Mouse (Mus musculus) c-Kit-positive CD71-positive TER-119-negative erythroid progenitor cells, embryonic 14.5 days (primary cell): ENCODE measurements at regions not wholly inside any gene's neighbourhood (a gene's known extent, or its start where the extent isn't known, plus 50 kb on each side); places are given as distances from the start of the nearest gene placed in this dataset.

Source experiments
- DNase-seq: peaks from one replicate; pipeline ENCODE4 v3.0.0-alpha.2; 2013; ENCODE audit warnings: low read depth

DNA sequence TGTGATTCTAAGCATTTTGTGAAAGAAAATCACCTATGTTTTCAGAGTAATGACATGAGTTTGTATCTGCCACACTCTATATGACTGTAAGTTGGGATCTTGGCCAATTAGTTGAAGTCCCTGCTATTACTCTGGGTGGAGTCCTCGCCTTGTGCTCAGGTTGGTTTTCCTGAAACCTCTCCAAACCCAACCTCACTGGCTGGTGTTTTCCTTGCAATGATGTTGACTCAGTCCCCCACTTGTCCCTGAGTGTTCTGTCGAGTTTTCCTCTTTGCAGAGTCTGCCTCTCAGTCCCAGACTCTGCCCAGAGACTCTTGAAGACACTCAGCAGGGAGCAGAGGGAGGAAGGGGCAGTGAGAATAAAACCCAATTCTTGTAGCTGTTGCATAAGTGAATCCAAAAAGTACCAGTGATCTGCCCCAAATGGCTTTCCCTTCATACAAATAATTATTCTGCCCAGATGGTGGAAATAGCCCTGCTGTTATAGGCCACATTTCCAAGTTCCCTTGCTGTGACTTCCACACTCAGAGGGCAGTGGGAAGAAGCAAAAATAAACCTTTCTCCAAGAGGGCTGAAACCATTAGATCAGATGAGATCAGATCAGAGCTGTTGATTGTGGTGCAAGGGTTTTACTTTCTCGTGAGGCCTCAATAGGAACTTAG, 694.3 kb downstream of the Hs3st4 start:
- no peak for DNase-seq

DNA sequence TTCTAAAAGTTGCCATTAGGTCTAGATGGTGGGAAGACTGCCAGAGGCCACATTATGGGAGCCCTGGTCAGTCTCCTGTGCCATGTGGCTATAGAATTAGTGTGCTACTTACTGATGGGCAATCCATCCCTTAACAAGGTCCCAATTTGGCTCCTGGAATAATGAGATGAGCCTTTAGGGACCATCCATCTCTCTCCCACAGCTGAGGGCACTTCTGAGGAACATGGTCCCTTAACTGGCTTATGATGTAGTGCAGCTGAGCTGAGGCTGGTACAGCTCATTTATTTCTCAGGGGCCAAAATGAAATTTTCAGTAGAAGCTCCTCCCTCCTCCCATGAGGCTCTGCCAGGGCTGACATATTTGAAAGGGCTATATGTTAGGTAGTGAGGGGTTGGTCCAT, 697.9 kb downstream of the Hs3st4 start:
- no peak for DNase-seq

DNA sequence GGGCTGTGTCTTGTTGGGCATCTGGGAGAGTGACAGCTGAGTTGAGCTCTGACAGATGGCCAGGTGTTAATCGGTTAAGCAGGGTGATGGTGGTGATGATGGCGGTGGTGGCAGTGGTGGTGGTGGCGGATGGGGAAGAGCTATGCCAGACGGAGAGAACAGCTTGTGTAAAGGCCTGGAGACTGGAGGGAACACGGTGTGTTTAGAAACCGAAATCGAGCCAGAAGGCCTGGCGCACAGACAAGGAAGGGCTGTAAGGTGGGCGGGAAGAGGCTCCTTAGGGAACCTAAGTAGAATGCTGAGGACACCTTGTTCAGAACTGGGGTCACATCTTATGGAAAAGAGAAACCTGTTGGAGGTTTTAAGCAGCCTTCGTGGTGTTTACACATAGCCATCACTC, 698.5 kb downstream of the Hs3st4 start:
- DNase-seq = no peak

DNA sequence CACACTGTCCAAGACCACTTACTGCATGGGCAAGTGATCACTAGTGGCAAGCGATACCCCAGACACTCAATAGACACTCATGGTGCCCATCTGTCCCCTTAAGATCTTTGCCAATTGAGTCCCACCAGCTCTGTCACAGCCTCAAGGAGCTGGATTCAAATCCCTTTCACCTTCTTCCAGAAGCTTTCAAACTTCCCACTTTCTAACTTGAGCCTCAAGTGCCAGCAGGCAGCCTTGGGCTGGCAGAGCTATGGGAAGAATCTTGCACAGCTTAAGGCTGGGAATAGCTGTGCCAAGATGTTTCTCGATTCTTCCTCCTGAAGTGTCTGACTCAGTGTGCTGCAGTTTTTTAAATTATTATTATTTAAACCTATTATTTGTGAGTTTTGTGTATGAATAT, 699.2 kb downstream of the Hs3st4 start:
- DNase-seq = no peak

DNA sequence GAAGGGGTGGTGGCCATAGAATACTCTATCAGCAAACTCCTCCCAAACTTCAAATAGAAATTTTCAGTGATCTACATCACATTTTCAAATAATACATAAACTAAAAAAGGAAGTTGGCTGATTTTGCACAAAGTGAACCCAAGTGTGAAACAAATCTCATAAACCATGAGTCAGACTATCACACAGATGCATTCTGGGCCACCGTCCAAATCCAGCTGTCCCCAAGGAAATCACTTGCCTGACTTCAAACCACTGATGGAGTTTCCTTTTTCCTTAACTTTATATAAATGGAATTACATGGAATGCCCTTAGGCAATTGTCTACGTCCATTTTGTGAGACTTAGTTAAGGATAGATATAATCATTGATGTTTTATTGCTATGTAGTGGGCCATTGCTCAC, 702.8 kb downstream of the Hs3st4 start:
- no peak for DNase-seq

DNA sequence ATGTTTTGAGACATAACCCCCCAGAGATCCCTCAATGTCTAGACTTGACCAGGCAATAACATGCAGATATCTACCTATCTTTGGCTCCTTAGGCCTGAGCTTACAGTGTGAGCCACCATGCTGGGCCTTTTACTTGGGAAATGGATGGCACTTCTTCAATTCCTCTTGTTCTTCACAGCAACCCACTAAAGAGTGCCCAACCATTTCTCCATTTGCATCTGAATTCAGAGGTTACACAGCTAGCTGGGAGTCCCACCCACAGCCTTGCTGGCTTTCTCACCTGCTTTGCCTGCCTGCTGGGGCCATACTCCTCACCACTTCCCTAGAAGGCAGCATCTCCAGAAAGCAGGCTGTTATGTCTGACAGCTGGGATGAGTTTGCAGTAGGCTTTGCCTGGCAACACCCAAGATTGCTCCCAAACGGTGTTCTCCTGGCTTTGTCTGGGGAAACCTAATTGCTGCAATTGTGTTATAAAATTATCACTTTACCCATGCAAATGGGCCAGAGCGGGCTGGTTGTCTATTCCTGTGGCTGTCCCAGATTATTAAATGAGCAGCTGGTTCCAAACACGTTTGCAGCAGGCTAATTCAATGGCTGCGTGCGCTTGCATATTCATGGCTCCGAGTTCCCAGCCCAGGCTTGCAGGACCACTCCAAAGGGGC, 721.6 kb downstream of the Hs3st4 start:
- no peak for DNase-seq

DNA sequence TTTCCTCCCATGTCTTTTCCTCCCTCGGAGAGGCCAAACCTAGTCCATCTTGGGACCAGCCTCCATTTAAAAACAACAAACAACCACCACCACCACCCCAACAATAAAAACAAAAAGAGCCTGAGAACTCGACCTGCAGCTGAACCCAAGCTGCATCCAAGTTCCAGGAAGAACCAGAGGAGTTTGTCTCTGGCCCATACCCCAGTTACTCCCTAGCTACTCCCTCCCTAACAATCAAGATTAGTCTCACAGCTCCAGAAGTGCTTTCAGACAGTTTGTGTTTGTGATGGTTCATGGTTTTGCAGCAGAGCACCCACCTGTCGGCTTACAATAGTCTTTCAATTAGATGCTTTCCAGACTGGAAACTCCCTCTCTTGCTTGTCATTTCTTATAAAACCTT, 724.5 kb downstream of the Hs3st4 start:
- no peak for DNase-seq

DNA sequence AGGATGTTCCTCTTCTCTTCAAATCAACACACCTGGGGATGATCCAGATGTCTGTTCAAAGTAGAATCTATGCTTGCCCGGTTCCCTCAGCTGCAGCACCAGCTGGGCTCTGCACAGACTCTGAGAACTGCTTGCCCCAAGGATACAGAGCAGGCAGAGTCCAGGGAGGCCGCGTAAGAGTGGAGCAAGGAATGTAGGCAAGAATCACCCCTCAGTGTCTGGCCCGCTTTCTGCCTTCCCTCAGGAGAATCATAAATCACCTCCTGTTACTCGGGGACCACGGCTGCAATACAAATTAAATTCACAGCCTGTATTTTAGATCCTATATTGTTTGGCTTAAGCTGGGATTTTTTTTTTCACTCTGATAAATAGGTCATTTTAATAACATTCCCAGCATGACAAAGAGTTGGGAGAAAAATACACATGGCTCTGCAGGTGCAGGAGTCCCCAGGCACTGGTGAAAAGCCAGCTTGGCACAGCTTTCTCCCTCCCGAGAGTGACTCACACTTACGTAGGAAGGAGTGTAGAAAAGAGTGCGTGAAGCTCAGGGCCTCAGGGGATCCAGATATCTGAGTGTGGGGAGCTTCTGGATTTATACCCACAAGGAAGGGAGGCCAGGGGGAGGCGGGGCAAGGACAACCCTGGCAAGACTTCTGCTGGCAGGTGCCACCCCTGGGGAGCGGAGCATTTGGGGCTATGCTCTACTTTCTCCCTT, 726.3 kb downstream of the Hs3st4 start:
- no peak for DNase-seq

DNA sequence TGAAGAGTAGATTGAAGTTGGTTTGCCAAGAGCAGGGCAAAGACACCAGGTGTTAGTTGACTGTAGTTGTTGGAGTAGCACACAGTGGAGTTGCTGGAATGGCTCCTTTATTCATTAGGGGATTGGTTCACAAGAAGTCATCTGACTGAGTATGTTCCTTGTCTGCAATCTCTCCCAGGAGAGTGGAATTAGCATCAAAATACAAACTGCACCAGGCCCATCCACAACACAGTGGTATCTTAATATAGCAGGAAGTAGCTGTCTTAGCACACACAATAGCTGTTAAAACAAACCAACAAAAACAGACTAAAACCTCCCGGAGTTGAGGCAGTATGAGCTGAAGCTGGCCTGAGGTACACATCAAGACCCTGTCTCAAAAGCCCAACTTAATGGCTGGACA, 723.5 kb upstream of the Kdm8 start:
- DNase-seq = no peak

DNA sequence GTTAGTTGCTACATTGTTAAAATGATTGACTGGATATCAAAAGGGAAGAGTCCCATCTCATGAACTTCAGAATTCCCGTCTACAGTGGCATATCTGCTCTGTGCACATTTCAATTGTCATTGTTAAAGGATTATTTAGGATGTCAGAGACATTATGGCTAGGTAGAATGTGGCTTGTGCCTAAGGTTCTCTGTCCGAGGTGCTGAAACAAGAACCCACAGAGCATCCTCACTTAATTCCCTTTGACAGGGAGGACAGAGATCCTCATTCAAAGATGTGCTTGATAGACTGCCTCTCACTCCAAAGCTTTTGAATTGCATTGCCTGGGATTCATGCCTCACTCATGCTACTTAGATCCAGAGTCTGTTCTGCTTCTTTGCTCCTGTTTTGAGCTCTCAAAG, 702.4 kb upstream of the Kdm8 start:
- no peak for DNase-seq

DNA sequence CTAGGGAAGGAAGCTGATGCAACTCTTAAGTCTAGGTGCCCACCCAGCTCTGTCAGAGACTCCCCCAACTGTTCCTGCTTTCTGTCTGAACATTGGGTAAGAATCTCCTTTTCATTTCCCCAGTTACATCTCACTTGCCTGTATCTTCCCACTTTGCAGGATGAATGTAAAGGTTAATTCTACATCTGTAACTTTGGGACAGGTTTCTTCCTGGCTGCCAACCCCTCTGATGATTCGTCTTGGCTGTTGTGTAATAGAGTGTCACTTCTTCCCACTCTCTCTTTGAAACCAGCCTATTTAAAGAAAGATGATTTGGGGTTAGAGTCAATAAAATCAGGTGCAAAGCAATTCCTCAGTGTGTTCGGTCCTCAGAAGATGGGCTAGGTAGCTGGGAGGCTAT, 698.2 kb upstream of the Kdm8 start:
- DNase-seq = no peak

DNA sequence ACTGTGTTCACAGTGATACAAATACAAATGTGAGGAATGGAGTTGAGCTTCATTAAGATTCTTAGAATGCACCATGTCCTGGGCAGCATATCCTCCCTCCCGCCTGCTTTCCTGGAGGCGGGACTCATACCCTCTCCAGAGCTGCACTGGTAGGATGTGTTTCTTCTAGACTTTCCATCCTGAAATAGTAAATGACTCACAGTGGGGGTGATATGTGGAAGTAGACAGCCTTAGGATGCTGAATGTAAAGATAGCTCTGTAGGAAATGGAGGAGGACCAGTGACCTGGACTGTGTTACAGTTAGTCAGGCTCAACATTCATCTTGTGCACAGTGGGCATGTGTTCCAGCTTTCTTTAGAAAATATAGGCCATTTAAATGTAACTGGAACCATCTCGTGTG, 696.1 kb upstream of the Kdm8 start:
- DNase-seq = no peak

DNA sequence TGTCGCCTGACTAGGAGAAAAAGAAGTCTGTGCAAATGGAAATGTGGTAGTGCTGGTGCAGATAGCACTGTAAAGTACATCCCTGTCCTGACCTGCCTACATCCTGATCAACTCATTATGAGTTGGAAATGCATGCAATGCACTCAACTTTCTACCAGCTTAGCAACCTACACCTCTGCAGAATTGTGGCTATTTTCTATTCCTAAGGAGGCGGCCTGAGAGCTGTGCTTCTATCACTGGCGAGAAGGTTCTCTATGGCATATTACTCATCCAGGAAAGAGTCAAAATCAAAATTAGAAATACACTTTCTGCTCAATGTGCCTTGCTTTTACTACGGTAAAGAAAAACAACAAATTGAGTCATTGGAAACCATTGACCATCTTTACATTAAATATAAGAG, 685.4 kb upstream of the Kdm8 start:
- DNase-seq = no peak

DNA sequence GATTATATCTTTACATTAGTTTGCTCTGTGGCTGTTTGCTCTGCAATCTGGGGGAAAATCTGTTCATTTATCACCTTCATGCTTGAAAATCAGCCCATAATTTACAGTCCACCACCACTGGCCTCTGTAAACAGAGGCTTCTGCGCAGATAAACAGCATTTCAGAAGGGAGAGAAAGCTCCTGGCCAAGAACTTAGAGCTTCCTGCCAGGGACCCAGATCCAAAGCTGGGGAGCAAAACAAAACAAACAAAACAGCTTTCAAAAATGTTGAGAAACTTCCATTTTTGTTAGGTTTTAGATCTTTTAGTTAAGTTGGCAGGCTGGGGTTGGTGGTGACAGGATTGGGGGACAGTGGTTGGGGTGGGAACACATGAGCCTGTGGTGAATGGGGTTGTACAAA, 666.7 kb upstream of the Kdm8 start:
- no peak for DNase-seq

DNA sequence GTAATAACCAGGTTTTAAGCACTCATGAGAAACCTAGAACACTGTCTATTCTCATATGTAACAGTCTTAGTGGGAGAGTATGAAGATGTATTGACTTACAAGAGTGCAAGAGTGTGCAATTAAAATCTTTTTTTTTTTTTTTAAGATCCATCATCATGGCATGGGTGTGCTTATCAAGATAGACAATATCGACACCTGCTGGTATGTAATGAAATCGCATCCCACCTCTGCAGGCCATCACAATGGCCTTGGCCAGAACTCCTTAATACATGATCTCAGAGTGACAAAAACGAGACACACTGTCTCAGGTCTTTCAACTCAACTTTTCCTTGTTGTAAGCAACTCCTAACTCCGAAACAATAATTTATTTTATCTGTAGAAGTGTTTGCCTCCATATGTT, 661.7 kb upstream of the Kdm8 start:
- no peak for DNase-seq

DNA sequence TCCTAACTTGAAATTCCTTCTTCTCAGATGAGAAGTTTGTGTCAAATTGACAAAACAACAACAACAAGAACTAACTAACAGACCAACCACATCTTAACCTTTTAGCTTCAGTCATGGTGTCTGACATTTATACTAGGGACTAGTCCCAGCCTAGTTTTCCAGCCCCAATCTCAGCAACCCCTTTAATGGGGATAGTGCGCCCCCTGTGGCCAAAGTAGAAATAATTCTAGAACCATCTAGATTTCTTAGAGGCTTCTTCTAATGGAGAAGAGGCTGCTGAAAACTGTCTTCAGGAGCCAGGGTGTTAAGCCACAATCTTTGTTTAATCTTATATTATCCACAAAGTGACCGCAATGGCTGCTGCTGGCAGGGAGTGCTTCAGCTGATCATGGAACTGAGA, 659.5 kb upstream of the Kdm8 start:
- DNase-seq = no peak

DNA sequence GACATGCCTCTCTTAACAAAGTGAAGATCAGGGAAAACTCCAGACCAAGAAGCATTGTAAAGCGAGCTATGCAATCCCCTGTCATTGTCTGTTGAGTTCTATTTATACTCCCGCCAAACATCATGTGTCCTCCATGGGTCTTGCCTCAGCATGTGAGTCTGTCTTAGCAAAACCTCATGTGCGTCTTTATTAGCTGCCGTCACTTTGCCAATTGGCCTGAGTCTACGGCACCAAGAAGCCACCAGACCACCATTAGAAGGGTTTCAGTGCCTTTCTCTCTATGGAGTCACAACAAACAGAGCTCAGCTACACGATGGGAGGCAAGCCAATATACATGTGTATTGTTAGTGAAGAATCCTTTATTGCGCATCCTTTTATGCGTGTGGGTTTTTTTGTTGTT, 658.6 kb upstream of the Kdm8 start:
- no peak for DNase-seq

DNA sequence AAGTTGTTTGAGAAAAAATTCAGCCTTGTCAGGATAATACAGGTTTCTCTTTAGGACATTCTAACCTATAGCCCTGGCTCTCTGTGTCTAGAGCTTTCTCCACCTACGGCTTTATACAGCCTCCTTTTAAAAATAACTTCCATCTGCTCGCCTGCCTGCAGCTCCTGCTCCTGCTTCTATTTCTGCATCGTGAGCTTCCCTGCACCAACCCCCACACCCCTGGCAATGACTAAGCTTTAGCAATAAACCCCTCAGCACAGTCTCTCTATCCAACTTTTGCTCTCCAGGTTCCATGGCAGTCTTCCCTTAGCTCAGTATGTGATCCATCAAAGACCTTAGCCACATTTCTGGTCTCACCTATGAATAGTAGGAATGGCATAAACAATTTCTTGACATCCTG, 655.7 kb upstream of the Kdm8 start:
- DNase-seq = no peak

DNA sequence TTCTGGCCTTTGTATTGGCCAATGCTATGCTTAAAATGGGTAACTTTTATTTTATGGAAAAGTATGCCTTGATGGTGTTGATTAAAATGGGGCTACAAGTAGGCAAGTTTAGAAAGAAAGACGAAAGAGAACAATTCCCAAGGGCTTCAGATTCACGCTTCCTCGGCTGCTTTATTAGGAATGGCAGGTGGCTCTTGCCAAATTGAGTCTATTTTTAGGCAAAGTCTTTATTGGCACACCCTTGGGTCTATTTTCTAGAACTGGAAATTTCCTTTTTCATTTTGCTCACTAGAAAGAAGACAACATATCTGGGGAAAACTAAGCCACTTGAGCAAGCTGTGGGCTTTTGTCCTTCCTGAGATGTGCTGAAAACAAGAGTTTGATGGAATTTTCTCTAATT, 641.4 kb upstream of the Kdm8 start:
- DNase-seq = no peak

DNA sequence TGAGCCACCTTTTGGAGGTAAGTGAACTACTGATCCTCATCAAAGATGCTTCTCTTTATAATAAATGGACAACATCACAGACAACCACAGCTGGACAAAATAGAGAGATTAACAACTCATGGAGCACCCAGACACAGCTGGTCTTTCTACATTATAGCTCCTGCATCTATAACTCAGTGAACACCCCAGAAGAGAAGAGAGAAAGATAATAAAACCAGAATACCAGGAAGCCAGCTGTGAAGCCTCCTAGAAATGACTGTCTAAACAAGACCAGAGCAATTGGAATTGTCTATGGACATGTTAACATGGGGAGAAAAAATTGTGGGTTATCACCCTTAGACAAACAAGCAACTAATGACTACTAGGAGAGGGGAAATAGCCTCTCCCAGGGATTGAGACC, 609.8 kb upstream of the Kdm8 start:
- no peak for DNase-seq

DNA sequence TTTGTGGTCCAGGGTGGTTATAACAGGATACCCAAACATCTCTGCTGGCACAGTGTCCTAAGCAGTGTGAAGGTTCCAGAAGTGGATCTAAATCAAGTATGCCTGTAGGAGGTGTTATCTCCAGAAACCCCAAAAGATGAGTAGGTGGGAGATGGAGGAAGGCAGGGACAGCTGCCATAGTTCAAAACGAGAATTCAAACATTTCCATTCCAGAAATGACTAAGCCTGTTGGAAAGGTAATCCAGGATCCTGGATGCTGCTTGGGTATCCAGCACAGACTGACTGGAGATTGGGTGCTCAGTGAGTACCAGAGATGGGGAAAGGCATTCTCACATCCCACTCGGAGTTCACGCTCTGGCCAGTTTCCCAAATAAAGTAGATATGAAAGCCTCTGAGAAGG, 607.9 kb upstream of the Kdm8 start:
- no peak for DNase-seq

DNA sequence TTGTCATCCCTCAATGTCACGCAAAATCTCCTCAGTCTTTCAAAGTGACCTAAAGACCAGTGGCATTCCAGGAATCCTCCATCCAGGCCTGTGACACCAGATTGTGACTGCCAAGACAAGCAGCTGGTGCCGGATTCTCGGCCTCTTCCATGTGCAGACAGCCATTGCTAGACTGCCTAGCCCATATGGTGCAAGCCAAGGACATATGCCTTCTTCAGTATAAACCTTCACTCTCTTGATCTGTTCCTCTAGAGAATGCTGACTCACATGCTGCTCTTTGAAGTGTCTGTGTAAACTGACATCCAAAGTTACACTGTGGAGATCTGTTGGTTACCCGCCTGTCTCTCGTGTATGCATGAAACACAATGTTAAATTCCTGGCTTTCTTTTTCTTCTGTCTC, 589.4 kb upstream of the Kdm8 start:
- no peak for DNase-seq

DNA sequence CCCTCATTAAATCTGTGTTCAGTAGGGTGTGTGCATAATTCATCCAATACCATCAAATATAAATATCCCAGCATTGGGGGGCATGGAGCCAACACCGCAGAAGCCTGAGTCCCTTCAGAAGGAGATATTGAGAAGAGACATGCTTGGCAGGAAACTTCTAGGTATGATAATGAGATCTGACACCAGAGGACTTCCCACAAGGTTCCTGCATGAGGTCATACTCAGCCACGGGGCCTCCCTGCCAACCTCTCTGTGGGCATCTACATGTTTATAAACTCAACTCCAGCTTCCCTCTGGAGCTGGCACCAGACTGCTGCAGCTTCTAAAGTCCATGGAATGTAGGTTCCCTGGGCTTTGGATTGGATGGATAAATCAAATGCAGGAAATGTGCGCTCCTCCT, 587.4 kb upstream of the Kdm8 start:
- no peak for DNase-seq

DNA sequence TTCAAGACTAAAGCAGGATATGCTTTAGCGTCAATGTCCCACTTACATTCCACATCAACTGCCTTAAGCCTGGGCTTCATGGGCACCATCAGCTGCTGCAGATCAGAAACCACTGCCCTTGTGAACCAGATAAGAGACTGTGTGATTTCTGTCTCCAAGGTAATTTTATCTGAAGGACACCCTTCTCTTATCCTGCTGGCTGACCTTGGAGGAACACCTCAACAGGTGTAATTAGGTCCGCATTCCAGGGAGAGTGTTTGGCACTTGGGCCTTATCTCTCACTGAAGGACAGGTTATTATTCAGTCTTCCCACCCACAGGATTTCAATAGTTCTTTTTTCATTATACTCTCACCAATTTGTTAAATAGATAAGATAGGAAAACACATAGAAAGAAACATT, 583.1 kb upstream of the Kdm8 start:
- no peak for DNase-seq
